Mouse (Mus musculus) gastrocnemius, postnatal 4 days (tissue): ENCODE measurements around the gene Blm. TPM values are rescaled to one million over a fixed set of nuclear protein-coding genes. Genes with fewer than 3 reads are reported as not detected.
"Not testable (repeated sequence)": the region's sequence is repeated elsewhere in the genome, so short reads cannot be mapped to it uniquely, and the experiment has no call there.

Experiments used
- DNase-seq, 2 experiments: peaks; one replicate each; pipeline ENCODE4 v3.0.0; 2021 to 2022; ENCODE audit warnings: low spot score in 2 of 2, mixed read lengths in 2 of 2
- total RNA-seq, 2 experiments: library from RNA; stranded (reverse); gene quantifications; 2 replicates each; pipeline ENCODE4 v1.2.3; 2021

The Blm gene
- total RNA-seq, 2 experiments from 2014 or later = 8.3 to 10.7 TPM

- no peak for DNase-seq
Observed at GRCm38 (mm10) chr7:80534291-80535008, 469 bp downstream of the Blm start.

GRCm38 (mm10) chr7:80531087-80531486, 3.8 kb downstream of the Blm start:
- DNase-seq = no peak

GRCm38 (mm10) chr7:80530646-80531045, 4.3 kb downstream of the Blm start:
- DNase-seq = no peak

DNA sequence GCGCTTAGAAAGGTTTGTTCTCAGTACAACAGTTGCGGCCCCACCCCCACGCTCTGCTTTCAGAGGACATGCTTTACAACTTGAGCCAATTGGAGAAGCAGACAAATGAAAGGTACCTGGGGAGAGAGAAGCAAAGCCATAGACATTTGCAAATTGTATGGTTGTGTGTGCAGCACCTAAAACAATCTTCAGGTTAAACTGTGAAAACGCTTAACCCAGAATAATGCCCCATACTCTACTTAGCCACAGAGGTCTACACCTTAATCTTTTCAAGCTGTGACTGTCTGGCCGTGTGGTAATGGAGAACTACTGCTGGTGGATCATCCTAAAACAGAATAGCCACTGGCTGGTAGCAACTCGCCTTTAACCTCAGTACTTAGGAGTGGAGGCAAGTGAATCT, 8.2 kb downstream of the Blm start:
- no peak for DNase-seq

DNA sequence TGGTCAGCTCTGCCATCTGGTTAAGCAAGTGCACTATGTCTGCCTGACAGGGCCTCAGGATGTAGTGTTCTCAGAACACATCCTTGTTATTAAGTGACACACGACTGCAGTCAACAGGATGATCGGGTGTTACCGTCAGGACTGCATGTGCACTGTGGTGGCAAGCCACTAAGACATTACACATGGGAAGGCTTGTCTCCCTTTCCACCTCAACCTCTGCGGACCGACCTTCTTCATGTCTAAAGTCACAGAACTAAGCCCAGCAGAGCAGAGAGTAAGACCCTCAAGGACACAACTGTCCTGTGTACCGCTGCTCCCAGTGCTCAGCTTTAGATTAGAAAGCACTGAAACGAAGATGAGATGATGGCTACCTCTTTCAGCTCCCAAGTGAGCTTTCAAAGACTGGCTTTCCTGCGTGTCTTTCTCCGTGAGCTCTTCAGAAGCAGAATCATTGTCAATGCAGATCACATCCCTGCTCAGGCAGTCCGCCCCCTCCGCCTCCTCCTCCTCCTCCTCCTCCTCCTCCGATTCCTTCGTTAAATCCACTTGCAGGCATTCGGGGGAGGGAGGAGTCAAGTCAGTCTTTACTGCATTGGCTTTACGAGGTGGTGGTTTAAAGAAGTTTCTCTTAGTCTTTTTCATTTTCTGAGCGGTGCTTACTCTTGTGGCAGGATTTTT, 22.4 kb downstream of the Blm start:
- no peak for DNase-seq

GRCm38 (mm10) chr7:80507697-80508096, 27.2 kb downstream of the Blm start:
- DNase-seq = not testable (repeated sequence)

DNA sequence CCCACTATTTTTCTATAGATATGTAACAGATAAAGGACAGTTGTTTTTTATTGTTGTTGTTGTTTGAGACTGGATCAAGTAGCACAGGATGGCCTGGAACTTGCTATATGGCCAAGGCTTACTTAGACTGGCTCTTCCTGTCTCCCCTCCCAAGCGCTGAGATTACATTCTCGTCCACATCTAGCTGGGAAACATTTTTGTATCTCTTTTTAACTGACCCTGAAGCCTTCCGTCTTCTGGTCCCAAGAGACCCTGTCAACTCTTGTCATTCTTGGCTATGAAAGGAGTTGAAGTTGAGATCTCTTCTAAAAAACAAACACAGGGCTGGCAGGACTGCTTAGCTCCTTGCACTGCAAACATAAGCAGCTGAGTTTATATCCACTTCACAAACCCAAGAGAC, 28.9 kb downstream of the Blm start:
- DNase-seq = no peak

DNA sequence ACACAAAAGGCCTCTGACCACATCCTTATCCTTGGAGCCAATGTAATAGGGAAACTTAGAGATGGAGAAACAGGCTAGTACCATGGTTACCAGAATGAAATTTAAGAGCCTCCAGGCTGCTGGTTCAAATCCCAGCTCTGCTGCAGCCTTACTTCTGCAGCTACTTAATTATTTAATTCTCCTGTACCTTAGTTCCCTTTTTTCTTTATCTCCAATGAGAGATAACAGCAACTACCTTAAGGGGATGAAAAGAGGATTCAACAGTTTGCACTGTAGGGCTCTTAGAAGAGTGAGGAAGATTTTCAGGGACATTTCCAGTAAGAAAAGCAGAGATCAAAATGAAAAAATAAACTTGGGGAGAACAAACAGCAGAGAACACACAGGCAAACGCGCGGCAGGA, 30.0 kb downstream of the Blm start:
- no peak for DNase-seq

- DNase-seq = no peak
Observed at GRCm38 (mm10) chr7:80501006-80501405, 33.9 kb downstream of the Blm start.

DNA sequence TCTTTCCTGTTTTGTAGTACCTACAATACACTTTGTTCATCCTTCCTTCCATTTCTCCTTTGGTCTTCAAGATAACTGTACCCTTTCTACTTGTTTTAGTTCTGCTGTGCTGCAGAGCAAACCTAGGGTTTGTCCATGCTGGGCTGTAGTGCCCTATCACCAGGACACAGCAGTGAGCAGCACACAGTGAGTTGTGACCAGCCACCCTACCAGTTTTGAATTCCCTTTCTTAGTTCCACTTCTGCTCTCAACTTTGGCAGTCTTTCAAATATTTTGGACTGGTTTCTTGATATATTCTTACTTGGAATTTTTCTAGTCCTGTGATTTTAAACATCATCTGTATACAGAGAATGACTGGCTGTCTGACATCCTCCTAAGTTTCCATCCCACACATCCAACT, 34.8 kb downstream of the Blm start:
- no peak for DNase-seq

GRCm38 (mm10) chr7:80499190-80499962, 35.5 kb downstream of the Blm start:
- no peak for DNase-seq

GRCm38 (mm10) chr7:80496656-80497055, 38.3 kb downstream of the Blm start:
- no peak for DNase-seq

- DNase-seq = no peak
Observed at GRCm38 (mm10) chr7:80495210-80495609, 39.7 kb downstream of the Blm start.

GRCm38 (mm10) chr7:80491995-80492394, 42.9 kb downstream of the Blm start:
- DNase-seq = no peak

GRCm38 (mm10) chr7:80491086-80491485, 43.8 kb downstream of the Blm start:
- no peak for DNase-seq

GRCm38 (mm10) chr7:80490351-80490750, 44.6 kb downstream of the Blm start:
- DNase-seq = no peak

DNA sequence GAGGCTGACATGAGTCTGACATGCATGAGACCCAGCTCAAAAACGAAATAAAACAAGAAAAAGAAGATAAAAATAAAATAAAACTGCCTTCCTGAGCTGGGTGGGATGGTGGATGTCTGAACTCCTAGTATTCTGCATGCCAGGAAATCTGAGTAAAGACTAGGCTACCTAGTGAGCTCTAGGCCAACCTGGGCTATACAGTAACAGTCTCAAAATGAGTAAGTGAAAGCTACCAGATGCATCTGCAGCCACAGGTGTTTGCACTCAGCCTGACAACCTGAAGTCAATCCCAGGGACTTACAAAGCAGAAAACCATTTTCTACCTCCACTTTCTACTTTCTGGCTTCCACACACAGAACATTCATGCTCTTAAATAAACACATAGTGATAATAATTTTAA, 45.5 kb downstream of the Blm start:
- DNase-seq = no peak

- no peak for DNase-seq
Observed at GRCm38 (mm10) chr7:80487239-80487638, 47.7 kb downstream of the Blm start.

DNA sequence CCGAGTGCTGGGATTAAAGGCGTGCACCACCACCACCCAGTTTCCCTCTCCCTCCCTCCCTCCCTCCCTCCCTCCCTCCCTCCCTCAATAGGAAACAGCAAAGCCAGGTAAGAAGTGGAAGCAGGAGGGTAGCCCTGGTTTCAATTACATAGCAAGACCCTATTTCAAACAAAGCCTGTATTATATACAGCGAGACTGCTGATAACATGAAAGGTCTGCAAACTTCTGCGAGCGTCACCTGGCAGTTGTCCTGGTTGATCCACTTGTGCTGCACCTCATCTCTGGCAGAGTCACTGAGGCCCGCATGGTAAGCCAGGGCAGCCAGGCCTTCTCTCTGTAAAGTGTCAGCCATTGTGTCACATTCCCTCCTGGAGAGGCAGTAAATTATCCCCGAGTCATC, 54.8 kb downstream of the Blm start:
- DNase-seq = no peak

- no peak for DNase-seq
Observed at GRCm38 (mm10) chr7:80473837-80474236, 61.1 kb downstream of the Blm start.

DNA sequence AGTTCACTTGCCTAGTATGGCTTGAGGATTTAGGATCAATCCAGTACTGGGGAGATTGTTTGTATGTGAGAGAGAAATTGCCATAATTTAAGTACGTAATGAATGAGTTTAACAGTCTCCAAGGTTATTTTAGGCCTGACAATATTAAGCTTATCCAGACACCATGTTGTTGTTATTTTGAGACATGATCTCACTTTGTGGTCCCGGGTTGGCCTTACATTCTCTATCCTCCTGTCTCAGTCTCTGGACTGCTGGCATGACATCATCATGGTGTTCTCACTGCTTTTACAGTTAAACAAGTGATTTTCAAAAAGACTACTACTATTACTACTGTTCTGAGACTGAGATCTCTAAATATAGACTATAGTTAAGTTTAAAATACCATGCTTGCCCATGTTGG, 66.1 kb downstream of the Blm start:
- DNase-seq = no peak

- no peak for DNase-seq
Observed at GRCm38 (mm10) chr7:80467334-80467733, 67.6 kb downstream of the Blm start.
